25 mouse cellular contexts compared by ENCODE assay signal in genomic region chr2:23867419-23867818, GRCm38 (mm10).
DNase-seq lines count a peak whose midpoint lies in the region; ATAC-seq and TF ChIP-seq lines count a peak whose summit lies in the region.
"Had no signal": no experiment of that assay in that cellular context is flagged by ENCODE, and none has a peak within 500 bp of the region (broad histone marks: within the 10 kb centered on the region; RNA-seq: fewer than 3 reads in every experiment).

No protein-coding gene starts in this region.

- H3K36me3 ChIP-seq in kidney, embryonic 15.5 days, result no peaks in the 10 kb centered on the region
- H3K36me3 ChIP-seq in kidney, postnatal 0 days (ENCODE audit: insufficient read depth, low read length), result no peaks in the 10 kb centered on the region
- H3K36me3 ChIP-seq in kidney, embryonic 16.5 days (ENCODE audit: insufficient read depth, low read length), result no peaks in the 10 kb centered on the region
- H3K36me3 ChIP-seq: embryonic facial prominence, embryonic 10.5 days; embryonic facial prominence, embryonic 12.5 days; forebrain, embryonic 15.5 days; G1E had no signal

- no peaks in the 10 kb centered on the region for H3K27me3 ChIP-seq in kidney, embryonic 15.5 days
- no peaks in the 10 kb centered on the region for H3K27me3 ChIP-seq in kidney, postnatal 0 days (ENCODE audit: insufficient read depth, low read length)
- no peaks in the 10 kb centered on the region for H3K27me3 ChIP-seq in kidney, embryonic 16.5 days (ENCODE audit: insufficient read depth, low read length)
- H3K27me3 ChIP-seq: CH12.LX; embryonic facial prominence, embryonic 12.5 days; forebrain, embryonic 13.5 days; forebrain, embryonic 15.5 days had no signal

- TF ChIP-seq CTCF in kidney, postnatal 0 days (IDR thresholded peaks at IDR 0.05; ENCODE audit: low read depth), result no peak

- DNase-seq in kidney, adult 11 months, result peak; percentile 26
- no peak for DNase-seq in kidney, adult 18-20 months
- DNase-seq in kidney, adult 8-10 months, result peak; percentile 50 to 80
- peak; percentile 11 for DNase-seq in kidney, postnatal 0 days (ENCODE audit: low spot score)
- peak; percentile 8 for DNase-seq in Muller cell, postnatal 12 days (ENCODE audit: inconsistent ontology term)
- DNase-seq in embryo, embryonic 10 days (ENCODE audit: low spot score), result no peak
- DNase-seq: adrenal gland, adult 2 months; adrenal gland, postnatal 10 days; adrenal gland, postnatal 25 days; B cell, adult 2 months; cerebellum, adult 11 months; cerebellum, adult 18-20 months; cerebellum, adult 8-10 months; cerebellum, adult 9-11 months; cerebellum, postnatal 14 days; cerebellum, postnatal 36 days had no signal

- no peaks in the 10 kb centered on the region for H3K4me1 ChIP-seq in kidney, embryonic 15.5 days
- H3K4me1 ChIP-seq in kidney, postnatal 0 days (replicated peaks; ENCODE audit: insufficient read depth, low read length), result no peaks in the 10 kb centered on the region
- no peaks in the 10 kb centered on the region for H3K4me1 ChIP-seq in kidney, embryonic 16.5 days (ENCODE audit: insufficient read depth, low read length)
- H3K4me1 ChIP-seq: embryonic facial prominence, embryonic 10.5 days; embryonic facial prominence, embryonic 12.5 days; forebrain, embryonic 13.5 days; forebrain, embryonic 15.5 days had no signal

- no peak overlapping the region for H3K4me3 ChIP-seq in kidney, embryonic 15.5 days (replicated peaks)
- no peak overlapping the region for H3K4me3 ChIP-seq in kidney, postnatal 0 days (replicated peaks; ENCODE audit: low read depth, low read length)
- H3K4me3 ChIP-seq in kidney, embryonic 16.5 days (ENCODE audit: low read length), result no peak overlapping the region
- H3K4me3 ChIP-seq: embryonic facial prominence, embryonic 10.5 days; embryonic facial prominence, embryonic 12.5 days; forebrain, embryonic 13.5 days; forebrain, embryonic 15.5 days had no signal

- no peak overlapping the region for H3K9ac ChIP-seq in kidney, embryonic 15.5 days
- H3K9ac ChIP-seq in kidney, postnatal 0 days (ENCODE audit: low read depth, low read length), result no peak overlapping the region
- no peak overlapping the region for H3K9ac ChIP-seq in kidney, embryonic 16.5 days (replicated peaks; ENCODE audit: low read length)
- H3K9ac ChIP-seq: embryonic facial prominence, embryonic 12.5 days; forebrain, embryonic 13.5 days; forebrain, embryonic 15.5 days had no signal

- peaks cover 3% of the 10 kb centered on the region; the same call in 1 of the 2 replicates for H3K9me3 ChIP-seq in kidney, embryonic 15.5 days (replicated peaks)
- no peaks in the 10 kb centered on the region for H3K9me3 ChIP-seq in kidney, postnatal 0 days (replicated peaks; ENCODE audit: low read length)
- no peaks in the 10 kb centered on the region for H3K9me3 ChIP-seq in kidney, embryonic 16.5 days (ENCODE audit: low read length)
- H3K9me3 ChIP-seq: embryonic facial prominence, embryonic 12.5 days; G1E had no signal

- WGBS in kidney, embryonic 15.5 days, result 78% methylated on average over 1 of the region's 1 CpGs
- WGBS in kidney, postnatal 0 days, result 67% methylated on average over 1 of the region's 1 CpGs
- WGBS in kidney, embryonic 16.5 days, result 68% methylated on average over 1 of the region's 1 CpGs

- no peak overlapping the region for H3K4me2 ChIP-seq in kidney, embryonic 15.5 days
- no peak overlapping the region for H3K4me2 ChIP-seq in kidney, postnatal 0 days (ENCODE audit: low read length)
- no peak overlapping the region for H3K4me2 ChIP-seq in kidney, embryonic 16.5 days (replicated peaks; ENCODE audit: low read depth, low read length)
- H3K4me2 ChIP-seq: embryonic facial prominence, embryonic 12.5 days; forebrain, embryonic 13.5 days; forebrain, embryonic 15.5 days had no signal

- no peak for ATAC-seq in kidney, embryonic 15.5 days (replicated peaks; ENCODE audit: low FRiP score)
- 0 out of 2 replicates have a peak, but pooled peaks have one; percentile 69 for ATAC-seq in kidney, postnatal 0 days (replicated peaks; ENCODE audit: low FRiP score, low read depth)
- no peak; the same call in 1 of the 2 replicates for ATAC-seq in kidney, embryonic 16.5 days (ENCODE audit: low FRiP score, low TSS enrichment)
- ATAC-seq: CD4-positive, CD25-positive, alpha-beta regulatory T cell, adult 4 months; forebrain, embryonic 13.5 days; forebrain, embryonic 15.5 days had no signal

- no peak overlapping the region for H3K27ac ChIP-seq in kidney, embryonic 15.5 days
- H3K27ac ChIP-seq in kidney, postnatal 0 days, result no peak overlapping the region
- no peak overlapping the region for H3K27ac ChIP-seq in kidney, embryonic 16.5 days (ENCODE audit: low read length)
- H3K27ac ChIP-seq: embryonic facial prominence, embryonic 10.5 days; embryonic facial prominence, embryonic 12.5 days; forebrain, embryonic 13.5 days; forebrain, embryonic 15.5 days had no signal

Comparison
In these comparisons a context has a peak if more than half of its experiments do, and no peak if none do; other contexts are left out.
1. DNase-seq: peak in kidney, adult 11 months (single experiment), kidney, adult 8-10 months (2 of 2), kidney, postnatal 0 days (single experiment) and Muller cell, postnatal 12 days (single experiment); none in kidney, adult 18-20 months (single experiment) and embryo, embryonic 10 days (single experiment).